In the genomic region with DNA sequence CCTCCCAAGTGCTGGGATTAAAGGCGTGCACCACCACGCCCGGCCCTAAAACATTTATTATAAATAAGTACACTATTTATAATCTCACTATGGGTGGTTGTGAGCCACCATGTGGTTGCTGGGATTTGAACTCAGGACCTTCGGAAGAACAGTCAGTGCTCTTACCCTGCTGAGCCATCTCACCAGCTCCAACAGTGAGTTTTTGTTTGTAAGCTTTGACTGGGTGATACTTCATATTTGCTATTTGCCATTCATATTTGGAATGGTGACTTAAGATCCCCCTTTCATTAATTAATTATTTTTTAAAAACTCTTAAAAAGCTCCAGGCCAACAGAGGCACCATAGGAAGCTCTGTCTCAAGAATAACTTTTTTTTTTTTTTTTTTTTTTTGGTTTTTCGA, we compare ENCODE assay signal across 27 mouse cellular contexts.
"Had no signal": no experiment of that assay in that cellular context is flagged by ENCODE, and none has a peak within 500 bp of the region (broad histone marks: within the 10 kb centered on the region; RNA-seq: fewer than 3 reads in every experiment).

No protein-coding gene starts in this region.

- ATAC-seq: forebrain, embryonic 13.5 days; forebrain, embryonic 14.5 days; forebrain, embryonic 15.5 days; forebrain, embryonic 16.5 days; forebrain, postnatal 0 days had no signal

- H3K9me3 ChIP-seq: embryonic facial prominence, embryonic 10.5 days; embryonic facial prominence, embryonic 12.5 days; embryonic facial prominence, embryonic 13.5 days; embryonic facial prominence, embryonic 15.5 days; forebrain, embryonic 10.5 days; forebrain, embryonic 12.5 days; forebrain, embryonic 13.5 days; forebrain, embryonic 15.5 days had no signal

- H3K4me2 ChIP-seq: embryonic facial prominence, embryonic 12.5 days; embryonic facial prominence, embryonic 13.5 days; embryonic facial prominence, embryonic 15.5 days; forebrain, embryonic 12.5 days; forebrain, embryonic 13.5 days; forebrain, embryonic 15.5 days had no signal

- H3K36me3 ChIP-seq: embryonic facial prominence, embryonic 10.5 days; embryonic facial prominence, embryonic 12.5 days; embryonic facial prominence, embryonic 13.5 days; embryonic facial prominence, embryonic 15.5 days; forebrain, embryonic 10.5 days; forebrain, embryonic 12.5 days; forebrain, embryonic 15.5 days had no signal

- H3K27ac ChIP-seq: embryonic facial prominence, embryonic 10.5 days; embryonic facial prominence, embryonic 12.5 days; embryonic facial prominence, embryonic 13.5 days; embryonic facial prominence, embryonic 15.5 days; forebrain, embryonic 10.5 days; forebrain, embryonic 12.5 days; forebrain, embryonic 13.5 days; forebrain, embryonic 15.5 days; gastrocnemius, adult 2 months; heart, adult 2 months had no signal

- H3K4me3 ChIP-seq: embryonic facial prominence, embryonic 10.5 days; embryonic facial prominence, embryonic 12.5 days; embryonic facial prominence, embryonic 13.5 days; embryonic facial prominence, embryonic 15.5 days; erythroblast, embryonic 14.5 days; forebrain, embryonic 10.5 days; forebrain, embryonic 12.5 days; forebrain, embryonic 13.5 days; forebrain, embryonic 15.5 days; gastrocnemius, adult 2 months; heart, adult 2 months had no signal

- H3K9ac ChIP-seq: embryonic facial prominence, embryonic 12.5 days; embryonic facial prominence, embryonic 13.5 days; embryonic facial prominence, embryonic 15.5 days; forebrain, embryonic 12.5 days; forebrain, embryonic 13.5 days; forebrain, embryonic 15.5 days; forebrain, postnatal 0 days had no signal

- DNase-seq: cerebellum, adult 9-10 months; cerebellum, adult 9-11 months; cerebellum, postnatal 10 days; cerebellum, postnatal 14 days; cerebellum, postnatal 25 days; cerebellum, postnatal 36 days; embryo, embryonic 11 days; forebrain, postnatal 0 days; gastrocnemius, adult 2 months; gastrocnemius, postnatal 10 days; gastrocnemius, postnatal 14 days; gastrocnemius, postnatal 25 days; gastrocnemius, postnatal 36 days; heart, adult 11 months; heart, adult 18-20 months; heart, adult 2 months had no signal

- H3K4me1 ChIP-seq: embryonic facial prominence, embryonic 12.5 days; embryonic facial prominence, embryonic 13.5 days; embryonic facial prominence, embryonic 15.5 days; forebrain, embryonic 12.5 days; forebrain, embryonic 13.5 days; forebrain, embryonic 15.5 days had no signal

- H3K27me3 ChIP-seq: embryonic facial prominence, embryonic 12.5 days; embryonic facial prominence, embryonic 13.5 days; embryonic facial prominence, embryonic 15.5 days; forebrain, embryonic 12.5 days; forebrain, embryonic 13.5 days; forebrain, embryonic 15.5 days had no signal
